Mouse (Mus musculus) thymus, adult 2 months (tissue): Measurements from ENCODE around the gene Peak1. TPM values are rescaled to one million over a fixed set of nuclear protein-coding genes. Genes with fewer than 3 reads are reported as not detected.

ENCODE experiments used
- DNase-seq: peaks from one replicate; pipeline ENCODE4 v3.0.0; 2021
- H3K27ac ChIP-seq: fragments of 200-500 bp; 2 replicates; pipeline ENCODE4 v1.5.1; 2012; ENCODE audit warnings: low read length, control low read depth; ENCODE audit not compliant: control insufficient read depth, insufficient read depth
- H3K27me3 ChIP-seq: fragments of 200-500 bp; 2 replicates; pipeline ENCODE4 v1.6.1; 2012; ENCODE audit warnings: mild to moderate bottlenecking, low read length, moderate library complexity, mixed read lengths; ENCODE audit not compliant: control insufficient read depth, insufficient read depth
- H3K36me3 ChIP-seq: fragments of 200-500 bp; 2 replicates; pipeline ENCODE4 v1.6.1; 2012; ENCODE audit warnings: mild to moderate bottlenecking, low read length, moderate library complexity; ENCODE audit not compliant: control insufficient read depth, insufficient read depth
- H3K4me1 ChIP-seq: fragments of 200-500 bp; replicated peaks from 2 replicates; pipeline ENCODE4 v1.6.1; 2012; ENCODE audit warnings: low read length; ENCODE audit not compliant: control insufficient read depth, insufficient read depth
- H3K4me3 ChIP-seq: fragments of 200-500 bp; 2 replicates; pipeline ENCODE4 v1.5.1; 2012; ENCODE audit warnings: mild to moderate bottlenecking, low read length, control low read depth, moderate library complexity; ENCODE audit not compliant: control insufficient read depth, insufficient read depth
- CTCF ChIP-seq: fragments of 200-500 bp; IDR thresholded peaks from 2 replicates; pipeline ENCODE4 v1.5.1; 2012; ENCODE audit warnings: mild to moderate bottlenecking, control low read depth, low read length, moderate library complexity, borderline replicate concordance; ENCODE audit not compliant: control insufficient read depth, poor library complexity, insufficient read depth; ENCODE audit errors: extremely low read depth
- POLR2A ChIP-seq: fragments of 200-500 bp; IDR thresholded peaks from 2 replicates; pipeline ENCODE4 v1.6.1; 2012; ENCODE audit warnings: mild to moderate bottlenecking, low read length, control low read depth, moderate library complexity; ENCODE audit not compliant: control insufficient read depth, poor library complexity, insufficient read depth; ENCODE audit errors: extremely low read depth
- WGBS: fragments of 180-500 bp; shearing (Covaris S2); methylation state at CpG from one replicate; pipeline ENCODE4 v1.1.7; 2018; 5-methylcytosine and 5-hydroxymethylcytosine counted together
- polyA plus RNA-seq: library from polyadenylated mRNA; depleted of rRNA; stranded (reverse); fragments of >200 nt; gene quantifications from 2 replicates; pipeline ENCODE4 v1.2.3, GENCODE M21; 2012

Peak1 gene
- polyA plus RNA-seq, 1 experiment = 8.6 TPM

DNA sequence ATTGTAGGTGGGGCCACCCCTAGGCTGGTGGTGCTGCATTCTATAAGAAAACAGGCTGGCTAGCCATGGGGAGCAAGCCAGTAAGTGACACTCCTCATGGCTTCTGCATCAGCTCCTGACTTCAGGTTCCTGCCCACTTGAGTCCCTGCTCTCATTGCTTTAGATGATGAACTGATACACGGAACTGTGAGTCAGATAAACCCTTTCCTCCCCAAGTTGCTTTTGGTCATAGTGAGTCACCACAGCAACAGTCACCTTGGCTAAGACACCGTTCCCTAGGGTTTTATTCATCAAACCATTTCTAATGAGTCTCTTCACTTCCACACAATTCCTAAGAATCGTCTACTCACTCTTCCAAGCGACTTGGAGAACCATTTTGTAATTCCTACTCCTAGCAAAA, 220.9 kb downstream of the Peak1 start:
- DNase-seq = no peak

DNA sequence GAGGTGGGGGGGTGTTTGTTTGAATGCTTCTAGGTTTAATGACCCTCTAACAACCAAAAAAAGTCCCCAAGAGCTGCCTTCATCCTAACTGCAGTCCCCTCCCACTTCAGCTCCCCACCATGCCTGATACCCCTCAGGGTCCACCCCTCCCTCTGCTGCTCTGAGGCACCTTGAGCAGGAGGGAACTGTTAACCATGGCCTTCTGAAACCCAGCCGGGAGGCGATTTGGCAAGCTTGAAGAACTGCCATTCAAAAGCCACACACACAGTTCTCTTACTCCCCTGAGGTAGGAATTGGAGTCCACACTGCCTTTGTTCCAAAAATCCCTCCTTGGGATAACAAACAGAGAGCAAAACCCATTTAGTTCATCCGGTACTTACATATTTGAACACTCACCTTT, 222.7 kb downstream of the Peak1 start:
- Histone ChIP-seq H3K27me3 (no peaks in the 10 kb centered on the region), H3K27ac (no peak overlapping the region), H3K36me3 (no peaks in the 10 kb centered on the region), H3K4me1 (no peaks in the 10 kb centered on the region; the same call in 1 of the 2 replicates), H3K4me3 (no peak overlapping the region)
- no peak for DNase-seq
- WGBS = 87% methylated on average over 3 of the region's 3 CpGs
- TF ChIP-seq POLR2A = no peak
- TF ChIP-seq CTCF = no peak

More for the DNA sequence above, 220.9 kb downstream of the Peak1 start:
- no peak for TF ChIP-seq POLR2A
- no peak for TF ChIP-seq CTCF
- no peak overlapping the region for H3K27ac ChIP-seq
- no peaks in the 10 kb centered on the region for H3K4me1 ChIP-seq
- H3K36me3 ChIP-seq = no peaks in the 10 kb centered on the region
- no peaks in the 10 kb centered on the region for H3K27me3 ChIP-seq
- 94% methylated on average over 4 of the region's 4 CpGs for WGBS
- no peak overlapping the region for H3K4me3 ChIP-seq

- no peaks in the 10 kb centered on the region for H3K36me3 ChIP-seq
- WGBS = 90% methylated on average over 11 of the region's 11 CpGs
- H3K4me3 ChIP-seq = no peak overlapping the region
- H3K27ac ChIP-seq = no peak overlapping the region
- H3K27me3 ChIP-seq = no peaks in the 10 kb centered on the region
- DNase-seq = no peak
- TF ChIP-seq CTCF (no peak), POLR2A (no peak)
- no peaks in the 10 kb centered on the region; the same call in 1 of the 2 replicates for H3K4me1 ChIP-seq
Observed at GRCm38 (mm10) chr9:56191498-56192455, 226.1 kb downstream of the Peak1 start.

GRCm38 (mm10) chr9:56180118-56180781, 237.6 kb downstream of the Peak1 start:
- no peak overlapping the region for H3K27ac ChIP-seq
- TF ChIP-seq CTCF = no peak
- 75% methylated on average over 8 of the region's 8 CpGs for WGBS
- H3K36me3 ChIP-seq = no peaks in the 10 kb centered on the region
- no peaks in the 10 kb centered on the region for H3K27me3 ChIP-seq
- no peak overlapping the region for H3K4me3 ChIP-seq
- no peak for DNase-seq
- H3K4me1 ChIP-seq = peaks cover 15% of the 10 kb centered on the region

DNA sequence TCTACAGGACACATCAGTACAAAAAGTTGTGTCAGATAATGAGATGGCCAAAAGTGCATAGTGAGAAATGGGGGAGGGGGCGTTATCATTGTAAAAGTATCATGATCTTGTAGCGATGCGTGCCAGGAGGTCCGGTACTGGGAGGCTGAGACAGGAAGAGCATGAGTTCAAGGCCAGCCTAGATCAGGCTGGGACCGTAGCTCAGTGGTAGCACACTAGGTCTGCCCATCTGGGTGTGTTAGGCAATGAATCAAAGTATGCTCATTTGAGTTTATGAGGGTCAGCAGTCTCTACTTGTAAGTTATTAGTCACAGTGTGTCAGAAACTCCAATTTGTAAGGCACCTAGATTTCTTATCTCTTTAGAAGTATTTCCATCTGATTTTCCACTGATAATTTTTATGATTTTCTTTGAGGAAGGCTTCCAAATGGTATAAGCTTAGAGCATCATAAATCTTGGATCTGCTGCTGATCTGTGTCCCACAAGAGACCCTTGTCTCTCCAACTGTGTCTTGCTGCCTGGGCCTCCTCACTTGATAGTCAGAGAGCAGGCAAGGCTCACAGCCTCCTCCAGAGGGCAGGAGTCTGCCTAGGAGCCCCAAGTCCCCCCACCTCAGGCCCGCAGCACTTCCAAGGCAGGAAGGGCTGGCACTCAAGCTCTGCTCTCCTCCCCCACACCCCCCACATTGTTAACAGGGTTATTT, 238.3 kb downstream of the Peak1 start:
- DNase-seq = peak; percentile 60
- H3K27ac ChIP-seq = no peak overlapping the region
- no peaks in the 10 kb centered on the region for H3K36me3 ChIP-seq
- WGBS = 84% methylated on average over 6 of the region's 6 CpGs
- TF ChIP-seq CTCF = peak; percentile 63; the same call in 1 of the 2 replicates
- TF ChIP-seq POLR2A = no peak
- peaks cover 15% of the 10 kb centered on the region for H3K4me1 ChIP-seq
- no peak overlapping the region for H3K4me3 ChIP-seq
- H3K27me3 ChIP-seq = no peaks in the 10 kb centered on the region

DNA sequence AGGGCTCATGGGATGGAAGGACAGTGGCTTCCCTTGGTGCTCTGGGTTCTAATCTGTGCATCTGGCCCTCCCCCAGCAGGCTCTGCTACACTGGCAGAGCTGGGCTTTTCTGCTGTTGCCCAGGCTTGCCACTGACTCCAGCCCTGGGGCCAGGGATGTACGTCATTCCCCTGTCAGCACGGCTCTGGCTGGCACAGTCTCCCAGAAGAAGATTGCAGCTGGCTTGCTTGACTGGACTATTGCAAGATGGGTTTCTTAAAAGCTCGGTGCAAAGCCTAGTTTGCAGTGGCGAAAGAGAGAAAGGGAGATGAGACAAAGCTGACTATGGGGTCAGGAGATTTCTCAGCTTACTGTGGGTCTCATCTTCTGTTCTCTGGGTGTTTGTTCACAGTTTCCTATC, 240.5 kb downstream of the Peak1 start:
- H3K36me3 ChIP-seq = no peaks in the 10 kb centered on the region
- 95% methylated on average over 4 of the region's 4 CpGs for WGBS
- no peaks in the 10 kb centered on the region for H3K27me3 ChIP-seq
- peaks cover 15% of the 10 kb centered on the region for H3K4me1 ChIP-seq
- DNase-seq = no peak
- no peak overlapping the region for H3K4me3 ChIP-seq
- H3K27ac ChIP-seq = peak overlapping the region; percentile 55; the same call in 1 of the 2 replicates
- TF ChIP-seq CTCF (no peak), POLR2A (no peak)
